Mouse (Mus musculus): Measurements from ENCODE around the gene Ociad2.

DNA sequence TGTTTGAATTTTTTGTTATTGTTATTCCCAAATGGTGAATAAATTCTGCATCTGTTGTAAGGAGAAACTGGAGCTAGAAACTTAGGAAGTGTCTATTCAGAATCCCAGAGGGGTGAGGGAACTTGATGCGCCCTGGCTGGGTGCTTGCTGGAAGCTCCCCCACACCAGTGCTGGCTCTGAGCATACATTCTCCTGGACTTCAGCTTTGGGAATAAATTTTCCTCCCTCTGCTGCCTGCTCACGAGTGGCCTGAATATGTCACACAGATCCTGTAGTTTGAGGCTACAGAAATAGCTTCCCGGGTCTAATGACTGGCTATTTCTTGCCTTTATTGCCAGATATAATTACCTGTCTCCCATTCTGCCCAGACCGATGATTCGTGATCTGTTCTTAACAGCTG, 22.0 kb upstream of the Ociad2 start:
- no peak for TF ChIP-seq TAL1 (IDR thresholded peaks at IDR 0.05; ENCODE audit: low read length)
- no peak for TF ChIP-seq GATA1 (IDR thresholded peaks at IDR 0.05; ENCODE audit: low read length)
